8 mouse cellular contexts compared by ENCODE assay signal in genomic region chrX:74413377-74413776, GRCm38 (mm10). TPM values are rescaled to one million over a fixed set of nuclear protein-coding genes. Genes with fewer than 3 reads are reported as not detected.
DNase-seq lines count a peak whose midpoint lies in the region; ATAC-seq and TF ChIP-seq lines count a peak whose summit lies in the region.

No protein-coding gene starts in this region.

- TF ChIP-seq RAD21 in CH12.LX (IDR thresholded peaks at IDR 0.05; ENCODE audit: low read depth, low read length), result peak; percentile 94

- H3K9me3 ChIP-seq in CH12.LX (replicated peaks; ENCODE audit: low read length), result no peaks in the 10 kb centered on the region
- no peaks in the 10 kb centered on the region for H3K9me3 ChIP-seq in forebrain, embryonic 13.5 days (replicated peaks)
- no peaks in the 10 kb centered on the region for H3K9me3 ChIP-seq in liver, embryonic 14.5 days (ENCODE audit: control insufficient read depth, low read length)
- no peaks in the 10 kb centered on the region for H3K9me3 ChIP-seq in neural tube, embryonic 12.5 days
- H3K9me3 ChIP-seq in stomach, embryonic 16.5 days (replicated peaks; ENCODE audit: control insufficient read depth, low read length), result no peaks in the 10 kb centered on the region

- peaks cover 22 to 60% of the 10 kb centered on the region in 2 experiments for H3K36me3 ChIP-seq in CH12.LX (replicated peaks in 1 of 2; ENCODE audit: control insufficient read depth in 1 of 2, insufficient read depth in 1 of 2, low read length in 1 of 2)
- peaks cover 8% of the 10 kb centered on the region; the same call in 1 of the 2 replicates for H3K36me3 ChIP-seq in forebrain, embryonic 13.5 days (ENCODE audit: poor library complexity, severe bottlenecking)
- no peaks in the 10 kb centered on the region for H3K36me3 ChIP-seq in liver, embryonic 14.5 days (replicated peaks; ENCODE audit: control insufficient read depth, insufficient read depth, low read depth)
- no peaks in the 10 kb centered on the region for H3K36me3 ChIP-seq in neural tube, embryonic 12.5 days
- H3K36me3 ChIP-seq in stomach, embryonic 16.5 days (ENCODE audit: control insufficient read depth, insufficient read depth, low read length), result no peaks in the 10 kb centered on the region

- dilution Hi-C loops in CH12.LX (cut with MboI; ENCODE audit: extremely low pct_ligation_motif_present, extremely low pct_unique_long_range_greater_than_20kb, low sequenced_read_pairs), result no loop called here

- peak; percentile 87 for ATAC-seq in forebrain, embryonic 13.5 days
- ATAC-seq in liver, embryonic 14.5 days (ENCODE audit: insufficient read depth), result peak; percentile 35; the same call in 1 of the 2 replicates
- peak; percentile 44; the same call in 1 of the 2 replicates for ATAC-seq in neural tube, embryonic 12.5 days (ENCODE audit: low FRiP score, low read depth)
- ATAC-seq in stomach, embryonic 16.5 days (ENCODE audit: insufficient read depth, low FRiP score), result peak; percentile 71

- peak; percentile 59 for DNase-seq in CH12.LX (ENCODE audit: extremely low read depth)
- peak; percentile 67 for DNase-seq in c-Kit-positive CD71-positive TER-119-positive erythroid progenitor cells, embryonic 14.5 days (ENCODE audit: low spot score)
- DNase-seq in heart, postnatal 14 days, result peak; percentile 60 to 81
- peak; percentile 63 to 73 for DNase-seq in kidney, postnatal 36 days
- peak in 1 of 3 experiments; percentile 47 for DNase-seq in liver, embryonic 14.5 days (ENCODE audit: low read depth in 3 of 3, low spot score in 3 of 3)

- in situ Hi-C loops in CH12.LX (cut with MboI; ENCODE audit: low pct_ligation_motif_present, low pct_unique_long_range_greater_than_20kb, low sequenced_read_pairs), result loop anchor here (5.0 to 10.0 kb wide), 2 partner anchors 166 to 299 kb away; partner anchors contain the start of gene Flna

- no peaks in the 10 kb centered on the region for H3K79me2 ChIP-seq in CH12.LX (replicated peaks; ENCODE audit: control insufficient read depth, extremely low read depth, insufficient read depth, poor library complexity, severe bottlenecking)

- no peak overlapping the region for H3K27ac ChIP-seq in CH12.LX (ENCODE audit: insufficient read depth, low read depth)
- no peak overlapping the region for H3K27ac ChIP-seq in forebrain, embryonic 13.5 days
- no peak overlapping the region for H3K27ac ChIP-seq in liver, embryonic 14.5 days
- H3K27ac ChIP-seq in neural tube, embryonic 12.5 days, result no peak overlapping the region
- no peak overlapping the region for H3K27ac ChIP-seq in stomach, embryonic 16.5 days (ENCODE audit: low read length)

- no peak overlapping the region for H3K4me2 ChIP-seq in CH12.LX (ENCODE audit: insufficient read depth, low read depth, poor library complexity, severe bottlenecking)
- H3K4me2 ChIP-seq in forebrain, embryonic 13.5 days, result no peak overlapping the region
- no peak overlapping the region for H3K4me2 ChIP-seq in liver, embryonic 14.5 days (ENCODE audit: low read depth)
- H3K4me2 ChIP-seq in neural tube, embryonic 12.5 days (replicated peaks), result no peak overlapping the region
- H3K4me2 ChIP-seq in stomach, embryonic 16.5 days (ENCODE audit: low read depth, low read length), result no peak overlapping the region

- H3K27me3 ChIP-seq in CH12.LX (replicated peaks), result no peaks in the 10 kb centered on the region
- H3K27me3 ChIP-seq in forebrain, embryonic 13.5 days, result no peaks in the 10 kb centered on the region
- no peaks in the 10 kb centered on the region for H3K27me3 ChIP-seq in liver, embryonic 14.5 days (ENCODE audit: control insufficient read depth, insufficient read depth, low read length)
- H3K27me3 ChIP-seq in neural tube, embryonic 12.5 days (replicated peaks), result no peaks in the 10 kb centered on the region
- H3K27me3 ChIP-seq in stomach, embryonic 16.5 days (ENCODE audit: control insufficient read depth, insufficient read depth, low read length), result no peaks in the 10 kb centered on the region

- intact Hi-C loops in heart, postnatal 14 days (cut with DNase I), result loop anchor here (1.0 to 10.0 kb wide), 6 partner anchors 165 to 1361 kb away; partner anchors contain the start of genes Hcfc1 and Irak1

- peak; percentile 62 to 98 for TF ChIP-seq CTCF in CH12.LX (conservative IDR thresholded peaks at IDR 0.05 in 1 of 2, IDR thresholded peaks at IDR 0.05 in 1 of 2; ENCODE audit: low read depth in 2 of 2, low read length in 2 of 2)
- peak; percentile 91 for TF ChIP-seq CTCF in liver, embryonic 14.5 days (IDR thresholded peaks at IDR 0.05; ENCODE audit: low read depth)

- TF ChIP-seq POLR2A in CH12.LX (IDR thresholded peaks at IDR 0.05; ENCODE audit: low read depth, low read length), result no peak

- H3K9ac ChIP-seq in CH12.LX (ENCODE audit: insufficient read depth, low read depth), result no peak overlapping the region
- no peak overlapping the region for H3K9ac ChIP-seq in forebrain, embryonic 13.5 days
- H3K9ac ChIP-seq in liver, embryonic 14.5 days (replicated peaks), result no peak overlapping the region
- H3K9ac ChIP-seq in neural tube, embryonic 12.5 days, result no peak overlapping the region
- no peak overlapping the region for H3K9ac ChIP-seq in stomach, embryonic 16.5 days (ENCODE audit: low read length)

- TF ChIP-seq EP300 in CH12.LX (IDR thresholded peaks at IDR 0.05; ENCODE audit: low read length), result no peak
- TF ChIP-seq EP300 in liver, embryonic 14.5 days (IDR thresholded peaks at IDR 0.05; ENCODE audit: low read depth), result no peak

- no peak overlapping the region for H3K4me3 ChIP-seq in CH12.LX (replicated peaks in 1 of 3; ENCODE audit: low read depth in 2 of 3, low read length in 2 of 3, poor library complexity in 1 of 3)
- no peak overlapping the region for H3K4me3 ChIP-seq in forebrain, embryonic 13.5 days
- H3K4me3 ChIP-seq in liver, embryonic 14.5 days (ENCODE audit: insufficient read depth in 1 of 2, low read depth in 2 of 2, low read length in 2 of 2), result no peak overlapping the region
- no peak overlapping the region for H3K4me3 ChIP-seq in neural tube, embryonic 12.5 days
- no peak overlapping the region for H3K4me3 ChIP-seq in stomach, embryonic 16.5 days (replicated peaks; ENCODE audit: low read length)

- H3K4me1 ChIP-seq in CH12.LX (ENCODE audit: control insufficient read depth in 1 of 2, insufficient read depth in 2 of 2), result no peaks in the 10 kb centered on the region
- H3K4me1 ChIP-seq in forebrain, embryonic 13.5 days, result no peaks in the 10 kb centered on the region
- no peaks in the 10 kb centered on the region for H3K4me1 ChIP-seq in liver, embryonic 14.5 days (replicated peaks; ENCODE audit: control insufficient read depth in 2 of 2, insufficient read depth in 2 of 2, low read length in 1 of 2)
- no peaks in the 10 kb centered on the region for H3K4me1 ChIP-seq in neural tube, embryonic 12.5 days
- no peaks in the 10 kb centered on the region for H3K4me1 ChIP-seq in stomach, embryonic 16.5 days (ENCODE audit: control insufficient read depth, insufficient read depth, low read length)

RNA-seq across cellular contexts. Expression of gene G6pdx, which starts 15.6 kb away (rescaled TPM):
- 35.9 and 41.0 TPM in 2 replicates for total RNA-seq in CH12.LX (2012; rRNA removed)
- total RNA-seq in CH12.LX (2014; rRNA removed), result 42.3 and 44.0 TPM in 2 replicates
- 61.8 and 70.5 TPM in 2 replicates for polyA plus RNA-seq in CH12.LX (2012; ENCODE audit: insufficient read length, low read depth)
- polyA plus RNA-seq in forebrain, embryonic 13.5 days (2015; fragmentation: Nextera tagmentation; extraction: Ambion mirVana), result 53.6 and 56.3 TPM in 2 replicates
- 1 to 10 TPM; 6.7 to 8.0 TPM for total RNA-seq in heart, postnatal 14 days (2021)
- 26.3 and 28.7 TPM in 2 replicates for polyA plus RNA-seq in liver, embryonic 14.5 days (2012; rRNA removed)
- polyA plus RNA-seq in liver, embryonic 14.5 days (2014; fragmentation: Nextera tagmentation; extraction: Ambion mirVana), result 44.7 and 49.5 TPM in 2 replicates
- polyA plus RNA-seq in neural tube, embryonic 12.5 days (2016; fragmentation: Nextera tagmentation; extraction: Ambion mirVana), result 47.6 and 57.4 TPM in 2 replicates
- polyA plus RNA-seq in stomach, embryonic 16.5 days (2015; fragmentation: Nextera tagmentation; extraction: Ambion mirVana), result 84.5 and 109 TPM in 2 replicates

RNA-seq across cellular contexts. Expression of gene Ikbkg, which starts 20.3 kb away (rescaled TPM):
- total RNA-seq in CH12.LX (2012; rRNA removed) (37.9 and 40.6 TPM in 2 replicates), CH12.LX (2014; rRNA removed) (25.0 and 26.4 TPM in 2 replicates)
- 20.5 and 28.3 TPM in 2 replicates for polyA plus RNA-seq in CH12.LX (2012; ENCODE audit: insufficient read length, low read depth)
- 18.3 and 20.6 TPM in 2 replicates for polyA plus RNA-seq in forebrain, embryonic 13.5 days (2015; fragmentation: Nextera tagmentation; extraction: Ambion mirVana)
- total RNA-seq in heart, postnatal 14 days (2021), result 10 to 100 TPM; 46.6 to 52.2 TPM
- polyA plus RNA-seq in liver, embryonic 14.5 days (2012; rRNA removed), result 6.9 and 13.2 TPM in 2 replicates
- polyA plus RNA-seq in liver, embryonic 14.5 days (2014; fragmentation: Nextera tagmentation; extraction: Ambion mirVana), result 18.5 and 23.0 TPM in 2 replicates
- polyA plus RNA-seq in neural tube, embryonic 12.5 days (2016; fragmentation: Nextera tagmentation; extraction: Ambion mirVana), result 19.9 and 21.2 TPM in 2 replicates
- polyA plus RNA-seq in stomach, embryonic 16.5 days (2015; fragmentation: Nextera tagmentation; extraction: Ambion mirVana), result 22.8 and 24.4 TPM in 2 replicates

RNA-seq across cellular contexts. Expression of gene Fam3a, which starts 20.3 kb away (rescaled TPM):
- total RNA-seq in CH12.LX (2012; rRNA removed) (8.7 and 12.5 TPM in 2 replicates), CH12.LX (2014; rRNA removed) (7.1 and 7.7 TPM in 2 replicates)
- polyA plus RNA-seq in CH12.LX (2012; ENCODE audit: insufficient read length, low read depth), result 8.3 and 12.3 TPM in 2 replicates
- 31.6 and 34.5 TPM in 2 replicates for polyA plus RNA-seq in forebrain, embryonic 13.5 days (2015; fragmentation: Nextera tagmentation; extraction: Ambion mirVana)
- total RNA-seq in heart, postnatal 14 days (2021), result 10 to 100 TPM; 16.3 to 19.2 TPM
- 7.5 and 7.8 TPM in 2 replicates for polyA plus RNA-seq in liver, embryonic 14.5 days (2012; rRNA removed)
- 7.1 and 7.5 TPM in 2 replicates for polyA plus RNA-seq in liver, embryonic 14.5 days (2014; fragmentation: Nextera tagmentation; extraction: Ambion mirVana)
- 27.3 and 31.5 TPM in 2 replicates for polyA plus RNA-seq in neural tube, embryonic 12.5 days (2016; fragmentation: Nextera tagmentation; extraction: Ambion mirVana)
- 36.2 and 40.4 TPM in 2 replicates for polyA plus RNA-seq in stomach, embryonic 16.5 days (2015; fragmentation: Nextera tagmentation; extraction: Ambion mirVana)

RNA-seq across cellular contexts. Expression of gene Slc10a3, which starts 40.2 kb away (rescaled TPM):
- total RNA-seq in CH12.LX (2012; rRNA removed) (7.4 and 11.6 TPM in 2 replicates), CH12.LX (2014; rRNA removed) (14.1 and 14.7 TPM in 2 replicates)
- polyA plus RNA-seq in CH12.LX (2012; ENCODE audit: insufficient read length, low read depth), result 11.2 and 12.0 TPM in 2 replicates
- polyA plus RNA-seq in forebrain, embryonic 13.5 days (2015; fragmentation: Nextera tagmentation; extraction: Ambion mirVana), result 6.6 and 7.8 TPM in 2 replicates
- total RNA-seq in heart, postnatal 14 days (2021), result 1 to 10 TPM; 5.3 to 5.5 TPM
- polyA plus RNA-seq in liver, embryonic 14.5 days (2012; rRNA removed), result 4.5 and 5.1 TPM in 2 replicates
- polyA plus RNA-seq in liver, embryonic 14.5 days (2014; fragmentation: Nextera tagmentation; extraction: Ambion mirVana), result 6.5 and 6.9 TPM in 2 replicates
- 8.3 and 8.4 TPM in 2 replicates for polyA plus RNA-seq in neural tube, embryonic 12.5 days (2016; fragmentation: Nextera tagmentation; extraction: Ambion mirVana)
- polyA plus RNA-seq in stomach, embryonic 16.5 days (2015; fragmentation: Nextera tagmentation; extraction: Ambion mirVana), result 18.6 and 21.4 TPM in 2 replicates

RNA-seq across cellular contexts. Expression of gene Ubl4a, which starts 40.4 kb away (rescaled TPM):
- total RNA-seq in CH12.LX (2012; rRNA removed) (12.7 and 18.8 TPM in 2 replicates), CH12.LX (2014; rRNA removed) (17.6 and 19.3 TPM in 2 replicates)
- polyA plus RNA-seq in CH12.LX (2012; ENCODE audit: insufficient read length, low read depth), result 39.2 and 39.3 TPM in 2 replicates
- polyA plus RNA-seq in forebrain, embryonic 13.5 days (2015; fragmentation: Nextera tagmentation; extraction: Ambion mirVana), result 67.8 and 79.5 TPM in 2 replicates
- total RNA-seq in heart, postnatal 14 days (2021), result 10 to 100 TPM; 48.1 to 53.6 TPM
- polyA plus RNA-seq in liver, embryonic 14.5 days (2012; rRNA removed), result 19.2 and 19.7 TPM in 2 replicates
- 45.5 and 49.1 TPM in 2 replicates for polyA plus RNA-seq in liver, embryonic 14.5 days (2014; fragmentation: Nextera tagmentation; extraction: Ambion mirVana)
- 61.1 and 63.7 TPM in 2 replicates for polyA plus RNA-seq in neural tube, embryonic 12.5 days (2016; fragmentation: Nextera tagmentation; extraction: Ambion mirVana)
- 67.0 and 72.8 TPM in 2 replicates for polyA plus RNA-seq in stomach, embryonic 16.5 days (2015; fragmentation: Nextera tagmentation; extraction: Ambion mirVana)

Comparison
In these comparisons a context has a peak if more than half of its experiments do, and no peak if none do; other contexts are left out.
1. ATAC-seq: peak in every context shown above with its lines; median percentile 87 in forebrain, embryonic 13.5 days; 71 in stomach, embryonic 16.5 days; 44 in neural tube, embryonic 12.5 days; 35 in liver, embryonic 14.5 days.